Mouse (Mus musculus) heart, embryonic 14.5 days (tissue): ENCODE measurements around the gene Pla2g4f. TPM values are rescaled to one million over a fixed set of nuclear protein-coding genes. Genes with fewer than 3 reads are reported as not detected.
A peak's percentile ranks its signal among the peaks of the same experiment; 100 is the strongest.

Source experiments
- ATAC-seq: fragments of 200-750 bp; cut with Nextera tagmentation; 2 replicates; pipeline ENCODE4 v1.8.0; 2017; ENCODE audit warnings: low read depth, moderate TSS enrichment; ENCODE audit not compliant: insufficient number of reproducible peaks, insufficient read depth, low FRiP score
- H3K27ac ChIP-seq, 2 experiments: fragments of 200-500 bp in 1 of 2; fragments of 300-500 bp in 1 of 2; sonication (generic) in 1 of 2; replicated peaks in 1 of 2; 2 replicates each; pipeline ENCODE4 v1.5.1; 2012 to 2014; ENCODE audit warnings: low read depth in 2 of 2, low read length in 2 of 2, control low read depth in 1 of 2, mild to moderate bottlenecking in 1 of 2, mixed read lengths in 1 of 2; ENCODE audit not compliant: control insufficient read depth in 1 of 2, insufficient read depth in 1 of 2
- H3K27me3 ChIP-seq: fragments of 300-500 bp; sonication (generic); 2 replicates; pipeline ENCODE4 v1.6.1; 2014; ENCODE audit warnings: mild to moderate bottlenecking, low read length, control low read depth; ENCODE audit not compliant: control insufficient read depth, insufficient read depth
- H3K36me3 ChIP-seq: fragments of 300-500 bp; sonication (generic); 2 replicates; pipeline ENCODE4 v1.6.1; 2014; ENCODE audit warnings: mild to moderate bottlenecking, control low read depth, low read length, mixed read lengths; ENCODE audit not compliant: control insufficient read depth, insufficient read depth
- H3K4me1 ChIP-seq, 2 experiments: fragments of 200-500 bp in 1 of 2; fragments of 300-500 bp in 1 of 2; sonication (generic) in 1 of 2; 2 replicates each; pipeline ENCODE4 v1.6.1; 2012 to 2014; ENCODE audit warnings: low read length in 2 of 2, control low read depth in 1 of 2, mixed read lengths in 1 of 2; ENCODE audit not compliant: control insufficient read depth in 2 of 2, insufficient read depth in 2 of 2
- H3K4me2 ChIP-seq: fragments of 300-500 bp; sonication (generic); 2 replicates; pipeline ENCODE4 v1.6.1; 2014; ENCODE audit warnings: mild to moderate bottlenecking, low read length
- H3K4me3 ChIP-seq, 2 experiments: fragments of 200-500 bp in 1 of 2; fragments of 300-500 bp in 1 of 2; sonication (generic) in 1 of 2; 2 replicates each; pipeline ENCODE4 v1.5.1; 2012 to 2014; ENCODE audit warnings: low read length in 2 of 2, mild to moderate bottlenecking in 2 of 2, control low read depth in 1 of 2, low read depth in 1 of 2, moderate library complexity in 1 of 2; ENCODE audit not compliant: control insufficient read depth in 1 of 2, insufficient read depth in 1 of 2
- H3K9ac ChIP-seq: fragments of 300-500 bp; sonication (generic); 2 replicates; pipeline ENCODE4 v1.6.1; 2014; ENCODE audit warnings: mild to moderate bottlenecking, low read length
- H3K9me3 ChIP-seq: fragments of 300-500 bp; sonication (generic); 2 replicates; pipeline ENCODE4 v1.6.1; 2016; ENCODE audit warnings: low read length, control low read depth; ENCODE audit not compliant: control insufficient read depth
- WGBS: fragments of 180-500 bp; shearing (Covaris S2); extraction: QIAGEN DNeasy Blood & Tissue Kit; methylation state at CpG from one replicate; pipeline ENCODE4 v1.1.7; 2014; 5-methylcytosine and 5-hydroxymethylcytosine counted together
- polyA plus RNA-seq: library from polyadenylated mRNA; unstranded; fragments of >200 nt; fragmentation: Nextera tagmentation; extraction: Ambion mirVana; gene quantifications from 2 replicates; pipeline ENCODE4 v1.2.1, GENCODE M21; 2014

The Pla2g4f gene
- 0.09 TPM in 1 of 2 replicates, not detected in the other for polyA plus RNA-seq

- H3K4me2 ChIP-seq = no peak within 1 kb of the TSS
- WGBS = 35% methylated on average over 3 of the region's 3 CpGs
- no peaks in the 10 kb centered on the region for H3K27me3 ChIP-seq
- H3K4me3 ChIP-seq = no peak within 1 kb of the TSS
- H3K9me3 ChIP-seq = no peaks in the 10 kb centered on the region
- no peaks in the 10 kb centered on the region for H3K4me1 ChIP-seq
- H3K36me3 ChIP-seq = peaks cover 32% of the 10 kb centered on the region
- ATAC-seq = no peak
- H3K27ac ChIP-seq = no peak within 1 kb of the TSS
- no peak within 1 kb of the TSS for H3K9ac ChIP-seq
Observed at GRCm38 (mm10) chr2:120313976-120314375, at the start of gene Pla2g4f. Gene Pla2g4f, minus strand, starts transcription at chr2:120314165.

- WGBS = 84% methylated on average over 1 of the region's 1 CpGs
- Histone ChIP-seq H3K36me3 (peaks cover 78% of the 10 kb centered on the region), H3K4me3 (no peak overlapping the region), H3K9ac (no peak overlapping the region), H3K4me2 (no peak overlapping the region), H3K9me3 (no peaks in the 10 kb centered on the region), H3K27ac (no peak overlapping the region), H3K27me3 (no peaks in the 10 kb centered on the region), H3K4me1 (no peaks in the 10 kb centered on the region)
- ATAC-seq = no peak
Observed at GRCm38 (mm10) chr2:120360425-120360824, 46.5 kb upstream of the Pla2g4f start.

GRCm38 (mm10) chr2:120352682-120353646, 39.0 kb upstream of the Pla2g4f start, which contains the start of gene Vps39:
Gene Vps39, minus strand, starts transcription at chr2:120353137.
- H3K36me3 ChIP-seq = peaks cover 45% of the 10 kb centered on the region
- peak; percentile 80 for ATAC-seq
- peaks cover 0 to 13% of the 10 kb centered on the region in 2 experiments; a peak in 2 of 4 replicates for H3K4me1 ChIP-seq
- no peaks in the 10 kb centered on the region for H3K9me3 ChIP-seq
- H3K4me2 ChIP-seq = peak within 1 kb of the TSS; percentile 82
- peak within 1 kb of the TSS; percentile 78 to 80 for H3K4me3 ChIP-seq
- H3K27me3 ChIP-seq = no peaks in the 10 kb centered on the region
- 12% methylated on average over 44 of the region's 44 CpGs for WGBS
- H3K9ac ChIP-seq = peak within 1 kb of the TSS; percentile 84
- peak within 1 kb of the TSS; percentile 18 to 62; a peak in 3 of 4 replicates for H3K27ac ChIP-seq

GRCm38 (mm10) chr2:120351321-120351720, 37.4 kb upstream of the Pla2g4f start:
- WGBS = 42% methylated on average over 5 of the region's 5 CpGs
- Histone ChIP-seq H3K27me3 (no peaks in the 10 kb centered on the region), H3K9ac (no peak overlapping the region), H3K9me3 (no peaks in the 10 kb centered on the region), H3K27ac (no peak overlapping the region), H3K4me3 (no peak overlapping the region), H3K4me2 (no peak overlapping the region), H3K4me1 (peaks cover 0 to 13% of the 10 kb centered on the region in 2 experiments; a peak in 2 of 4 replicates), H3K36me3 (peaks cover 46% of the 10 kb centered on the region)
- ATAC-seq = no peak

GRCm38 (mm10) chr2:120348120-120348519, 34.2 kb upstream of the Pla2g4f start:
- ATAC-seq = no peak
- no peak overlapping the region for H3K9ac ChIP-seq
- H3K9me3 ChIP-seq = no peaks in the 10 kb centered on the region
- no peak overlapping the region for H3K4me3 ChIP-seq
- no peak overlapping the region for H3K4me2 ChIP-seq
- H3K4me1 ChIP-seq = peaks cover 0 to 13% of the 10 kb centered on the region in 2 experiments; a peak in 2 of 4 replicates
- no peaks in the 10 kb centered on the region for H3K27me3 ChIP-seq
- no peak overlapping the region for H3K27ac ChIP-seq
- peaks cover 57% of the 10 kb centered on the region for H3K36me3 ChIP-seq
- WGBS = 69% methylated on average over 9 of the region's 9 CpGs

GRCm38 (mm10) chr2:120341741-120342140, 27.8 kb upstream of the Pla2g4f start:
- no peaks in the 10 kb centered on the region for H3K4me1 ChIP-seq
- WGBS = 93% methylated on average over 1 of the region's 1 CpGs
- no peak overlapping the region for H3K4me3 ChIP-seq
- no peaks in the 10 kb centered on the region for H3K9me3 ChIP-seq
- H3K36me3 ChIP-seq = peaks cover 94% of the 10 kb centered on the region
- no peak for ATAC-seq
- H3K9ac ChIP-seq = no peak overlapping the region
- no peaks in the 10 kb centered on the region for H3K27me3 ChIP-seq
- H3K27ac ChIP-seq = no peak overlapping the region
- H3K4me2 ChIP-seq = no peak overlapping the region

GRCm38 (mm10) chr2:120337886-120338285, 23.9 kb upstream of the Pla2g4f start:
- peaks cover 94% of the 10 kb centered on the region for H3K36me3 ChIP-seq
- H3K4me1 ChIP-seq = no peaks in the 10 kb centered on the region
- WGBS = 66% methylated on average over 2 of the region's 2 CpGs

More at GRCm38 (mm10) chr2:120337886-120338285, 23.9 kb upstream of the Pla2g4f start:
- Histone ChIP-seq H3K4me3 (no peak overlapping the region), H3K4me2 (no peak overlapping the region), H3K27me3 (no peaks in the 10 kb centered on the region), H3K27ac (no peak overlapping the region), H3K9ac (no peak overlapping the region), H3K9me3 (no peaks in the 10 kb centered on the region)
- no peak for ATAC-seq
